Mouse (Mus musculus): ENCODE measurements at regions not wholly inside any gene's neighbourhood (a gene's known extent, or its start where the extent isn't known, plus 50 kb on each side); places are given as distances from the start of the nearest gene placed in this dataset.

- Histone ChIP-seq H3K4me3 (no peak overlapping the region), H3K27ac (no peak overlapping the region)
- TF ChIP-seq CTCF (conservative IDR thresholded peaks at IDR 0.05) = no peak
- DNase-seq (ENCODE audit: low spot score in 2 of 2) = no peak
Measured at GRCm38 (mm10) chr16:84318091-84318490, 196.8 kb upstream of the A730009L09Rik start.

- Histone ChIP-seq H3K4me3 (no peak overlapping the region), H3K27ac (no peak overlapping the region)
- DNase-seq (ENCODE audit: low spot score in 2 of 2) = no peak
- TF ChIP-seq CTCF (conservative IDR thresholded peaks at IDR 0.05) = no peak
Measured at GRCm38 (mm10) chr16:84321569-84321968, 193.4 kb upstream of the A730009L09Rik start.

GRCm38 (mm10) chr16:84330293-84330692 is 184.6 kb upstream of the A730009L09Rik start:
- TF ChIP-seq CTCF (conservative IDR thresholded peaks at IDR 0.05) = no peak
- H3K27ac ChIP-seq = no peak overlapping the region
- no peak overlapping the region for H3K4me3 ChIP-seq
- no peak for DNase-seq (ENCODE audit: low spot score in 2 of 2)

- no peak for DNase-seq (ENCODE audit: low spot score in 2 of 2)
- no peak for TF ChIP-seq CTCF (conservative IDR thresholded peaks at IDR 0.05)
- Histone ChIP-seq H3K27ac (no peak overlapping the region), H3K4me3 (no peak overlapping the region)
Measured at GRCm38 (mm10) chr16:84346089-84346488, 168.8 kb upstream of the A730009L09Rik start.

- no peak for TF ChIP-seq CTCF (conservative IDR thresholded peaks at IDR 0.05)
- Histone ChIP-seq H3K27ac (no peak overlapping the region), H3K4me3 (no peak overlapping the region)
- peak in 1 of 2 experiments; percentile 4 for DNase-seq (ENCODE audit: low spot score in 2 of 2)
Measured at GRCm38 (mm10) chr16:84355118-84355517, 159.8 kb upstream of the A730009L09Rik start.

GRCm38 (mm10) chr16:84365969-84366368 is 149.0 kb upstream of the A730009L09Rik start:
- no peak overlapping the region for H3K4me3 ChIP-seq
- H3K27ac ChIP-seq = no peak overlapping the region
- no peak for TF ChIP-seq CTCF (conservative IDR thresholded peaks at IDR 0.05)
- DNase-seq (ENCODE audit: low spot score in 2 of 2) = no peak

GRCm38 (mm10) chr16:84368928-84369682 is 145.8 kb upstream of the A730009L09Rik start:
- no peak for TF ChIP-seq CTCF (conservative IDR thresholded peaks at IDR 0.05)
- no peak for DNase-seq (ENCODE audit: low spot score in 2 of 2)
- Histone ChIP-seq H3K4me3 (no peak overlapping the region), H3K27ac (no peak overlapping the region)

GRCm38 (mm10) chr16:84378461-84378860 is 136.5 kb upstream of the A730009L09Rik start:
- Histone ChIP-seq H3K27ac (no peak overlapping the region), H3K4me3 (no peak overlapping the region)
- TF ChIP-seq CTCF (conservative IDR thresholded peaks at IDR 0.05) = no peak
- DNase-seq (ENCODE audit: low spot score in 2 of 2) = no peak

GRCm38 (mm10) chr16:84391756-84392155 is 123.2 kb upstream of the A730009L09Rik start:
- no peak for DNase-seq (ENCODE audit: low spot score in 2 of 2)
- no peak for TF ChIP-seq CTCF (conservative IDR thresholded peaks at IDR 0.05)
- Histone ChIP-seq H3K4me3 (no peak overlapping the region), H3K27ac (no peak overlapping the region)

- H3K27ac ChIP-seq = no peak overlapping the region
- H3K4me3 ChIP-seq = no peak overlapping the region
- TF ChIP-seq CTCF (conservative IDR thresholded peaks at IDR 0.05) = no peak
- no peak for DNase-seq (ENCODE audit: low spot score in 2 of 2)
Measured at GRCm38 (mm10) chr16:84394895-84395294, 120.0 kb upstream of the A730009L09Rik start.

- no peak for DNase-seq (ENCODE audit: low spot score in 2 of 2)
- no peak for TF ChIP-seq CTCF (conservative IDR thresholded peaks at IDR 0.05)
- Histone ChIP-seq H3K27ac (no peak overlapping the region), H3K4me3 (no peak overlapping the region)
Measured at GRCm38 (mm10) chr16:84421650-84422049, 93.3 kb upstream of the A730009L09Rik start.

GRCm38 (mm10) chr16:84426990-84427540 is 87.9 kb upstream of the A730009L09Rik start:
- TF ChIP-seq CTCF (conservative IDR thresholded peaks at IDR 0.05) = no peak
- no peak for DNase-seq (ENCODE audit: low spot score in 2 of 2)
- no peak overlapping the region for H3K4me3 ChIP-seq
- H3K27ac ChIP-seq = no peak overlapping the region

GRCm38 (mm10) chr16:84456596-84456995 is 58.3 kb upstream of the A730009L09Rik start:
- H3K27ac ChIP-seq = no peak overlapping the region
- no peak for TF ChIP-seq CTCF (conservative IDR thresholded peaks at IDR 0.05)
- DNase-seq (ENCODE audit: low spot score in 2 of 2) = no peak
- H3K4me3 ChIP-seq = no peak overlapping the region

GRCm38 (mm10) chr16:84462150-84462549 is 52.8 kb upstream of the A730009L09Rik start:
- no peak for DNase-seq (ENCODE audit: low spot score in 2 of 2)
- H3K4me3 ChIP-seq = no peak overlapping the region
- H3K27ac ChIP-seq = no peak overlapping the region
- no peak for TF ChIP-seq CTCF (conservative IDR thresholded peaks at IDR 0.05)

All from layer of hippocampus, adult 2 months (tissue).